In genomic region chr16:85137348-85137747, GRCm38 (mm10) we compare ENCODE assay signal across 8 mouse cellular contexts. TPM values are rescaled to one million over a fixed set of nuclear protein-coding genes. Genes with fewer than 3 reads are reported as not detected.
DNase-seq lines count a peak whose midpoint lies in the region; ATAC-seq and TF ChIP-seq lines count a peak whose summit lies in the region.

No protein-coding gene starts in this region.

- H3K36me3 ChIP-seq in heart, postnatal 0 days (replicated peaks; ENCODE audit: control insufficient read depth, insufficient read depth, low read length), result no peaks in the 10 kb centered on the region
- no peaks in the 10 kb centered on the region for H3K36me3 ChIP-seq in hindbrain, embryonic 14.5 days (replicated peaks; ENCODE audit: control insufficient read depth, insufficient read depth)

- intact Hi-C loops in left cerebral cortex, postnatal 4 days (cut with DNase I), result no loop called here

- no peaks in the 10 kb centered on the region for H3K9me3 ChIP-seq in heart, postnatal 0 days (replicated peaks; ENCODE audit: control insufficient read depth, low read length)
- no peaks in the 10 kb centered on the region for H3K9me3 ChIP-seq in hindbrain, embryonic 14.5 days (ENCODE audit: control insufficient read depth, low read length)

- H3K27me3 ChIP-seq in heart, postnatal 0 days (ENCODE audit: control insufficient read depth, insufficient read depth, low read length), result no peaks in the 10 kb centered on the region
- H3K27me3 ChIP-seq in hindbrain, embryonic 14.5 days (ENCODE audit: control insufficient read depth, insufficient read depth, low read length), result no peaks in the 10 kb centered on the region

- no peak for TF ChIP-seq CTCF in heart, postnatal 0 days (IDR thresholded peaks at IDR 0.05; ENCODE audit: low read depth)

- H3K4me3 ChIP-seq in heart, postnatal 0 days (ENCODE audit: low read depth, low read length), result no peak overlapping the region
- H3K4me3 ChIP-seq in hindbrain, embryonic 14.5 days (replicated peaks; ENCODE audit: low read length), result no peak overlapping the region

- 0 out of 2 replicates have a peak, but pooled peaks have one; percentile 21 for ATAC-seq in heart, postnatal 0 days (ENCODE audit: insufficient read depth, low read depth)
- no peak for ATAC-seq in megakaryocyte-erythroid progenitor cell, adult 5-6 weeks (replicated peaks; ENCODE audit: low FRiP score, low TSS enrichment, poor library complexity, severe bottlenecking)
- ATAC-seq in hindbrain, embryonic 14.5 days (ENCODE audit: low FRiP score), result no peak

- H3K9ac ChIP-seq in heart, postnatal 0 days (replicated peaks; ENCODE audit: low read depth, low read length), result no peak overlapping the region
- no peak overlapping the region for H3K9ac ChIP-seq in hindbrain, embryonic 14.5 days

- 29% methylated on average over 11 of the region's 11 CpGs for WGBS in heart, postnatal 0 days
- whole genome bisulfite sequencing in hindbrain, embryonic 14.5 days, result 65% methylated on average over 11 of the region's 11 CpGs

- peaks cover 28% of the 10 kb centered on the region for H3K4me1 ChIP-seq in heart, postnatal 0 days (ENCODE audit: control insufficient read depth, insufficient read depth)
- peaks cover 13% of the 10 kb centered on the region; the same call in 1 of the 2 replicates for H3K4me1 ChIP-seq in hindbrain, embryonic 14.5 days (replicated peaks; ENCODE audit: control insufficient read depth, insufficient read depth, low read length)

- peak overlapping the region; percentile 9; the same call in 1 of the 2 replicates for H3K4me2 ChIP-seq in heart, postnatal 0 days (ENCODE audit: low read depth, low read length)
- H3K4me2 ChIP-seq in hindbrain, embryonic 14.5 days (replicated peaks), result no peak overlapping the region

- DNase-seq in left cerebral cortex, adult 11 months (ENCODE audit: low spot score), result peak; percentile 62
- no peak for DNase-seq in left cerebral cortex, postnatal 4 days
- peak; percentile 24 for DNase-seq in cerebellum, adult 11 months
- DNase-seq in heart, postnatal 0 days (ENCODE audit: low spot score), result peak; percentile 49
- DNase-seq in right cerebral cortex, postnatal 36 days (ENCODE audit: low spot score in 2 of 2), result peak; percentile 65 to 90
- DNase-seq in urinary bladder, postnatal 4 days (ENCODE audit: low spot score in 2 of 2), result no peak
- no peak for DNase-seq in hindbrain, embryonic 14.5 days (ENCODE audit: low spot score)

- no peak for TF ChIP-seq EP300 in heart, postnatal 0 days (IDR thresholded peaks at IDR 0.05; ENCODE audit: low read depth)

- peak overlapping the region; percentile 55 for H3K27ac ChIP-seq in heart, postnatal 0 days (ENCODE audit: low read depth)
- H3K27ac ChIP-seq in hindbrain, embryonic 14.5 days, result no peak overlapping the region

RNA-seq across cellular contexts. Expression of gene App, which starts 36.2 kb away (rescaled TPM):
- 100 to 1,000 TPM; 652 to 726 TPM for total RNA-seq in left cerebral cortex, postnatal 4 days (2021)
- 139 and 171 TPM in 2 replicates for total RNA-seq in heart, postnatal 0 days (2014; rRNA removed; ENCODE audit: low replicate concordance)
- polyA plus RNA-seq in heart, postnatal 0 days (2015; fragmentation: Nextera tagmentation; extraction: Ambion mirVana), result 119 and 122 TPM in 2 replicates
- total RNA-seq in megakaryocyte-erythroid progenitor cell, adult 5-6 weeks (2014; fragmentation: Nextera tagmentation), result 0.83 and 2.8 TPM in 2 replicates
- 2.8 and 3.0 TPM in 2 replicates for total RNA-seq in megakaryocyte-erythroid progenitor cell, adult 5-6 weeks (2017)
- 430 and 468 TPM in 2 replicates for polyA plus RNA-seq in hindbrain, embryonic 14.5 days (2014; fragmentation: Nextera tagmentation; extraction: Ambion mirVana)

Comparison
In these comparisons a context has a peak if more than half of its experiments do, and no peak if none do; other contexts are left out.
1. DNase-seq: peak in left cerebral cortex, adult 11 months (single experiment), cerebellum, adult 11 months (single experiment), heart, postnatal 0 days (single experiment) and right cerebral cortex, postnatal 36 days (2 of 2); none in left cerebral cortex, postnatal 4 days (single experiment), urinary bladder, postnatal 4 days (0 of 2) and hindbrain, embryonic 14.5 days (single experiment).
2. RNA of gene App, which starts 36.2 kb away (total RNA-seq): 652 to 726 TPM in left cerebral cortex, postnatal 4 days and 139 to 171 TPM in heart, postnatal 0 days; 0.83 to 3.0 TPM in megakaryocyte-erythroid progenitor cell, adult 5-6 weeks; every median in the first group is over 10 times any median in the second.